Mouse (Mus musculus): Measurements from ENCODE around the gene Smarcal1. TPM values are rescaled to one million over a fixed set of nuclear protein-coding genes. Genes with fewer than 3 reads are reported as not detected.

The Smarcal1 gene
- polyA plus RNA-seq, 1 experiment = 12.1 TPM

DNA sequence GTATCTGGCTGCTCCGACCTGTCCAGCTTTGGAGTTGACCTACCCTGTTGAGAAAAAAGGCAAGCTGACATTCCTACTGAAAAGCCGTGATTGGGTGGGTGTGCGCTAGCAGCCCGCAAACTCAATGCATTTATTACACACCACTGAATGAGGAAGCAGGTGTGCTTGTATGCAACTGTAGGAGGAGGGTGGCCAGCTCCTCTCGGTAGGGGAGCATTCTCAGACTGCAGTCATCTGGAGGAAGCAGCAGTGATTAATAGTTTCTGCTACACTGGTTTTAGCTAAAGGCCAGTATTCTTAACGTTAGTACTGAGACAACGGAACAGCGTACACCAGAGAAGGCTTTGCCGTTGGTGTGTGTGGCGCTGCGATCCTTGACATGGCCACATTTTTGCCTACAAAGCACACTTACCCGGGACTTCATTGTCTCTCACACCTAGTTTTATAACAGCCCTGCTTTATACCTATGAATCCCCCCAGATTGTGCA is 23.2 kb downstream of the Smarcal1 start:
- no peak for TF ChIP-seq CTCF (IDR thresholded peaks at IDR 0.05; ENCODE audit: control insufficient read depth, insufficient read depth, low read length)
- no peak for TF ChIP-seq POLR2A (IDR thresholded peaks at IDR 0.05; ENCODE audit: borderline replicate concordance, control insufficient read depth, low read depth, low read length)
- no peak overlapping the region for H3K4me3 ChIP-seq (replicated peaks; ENCODE audit: control insufficient read depth, low read depth, low read length)
- no peaks in the 10 kb centered on the region for H3K4me1 ChIP-seq (ENCODE audit: control insufficient read depth, insufficient read depth, low read length)
- H3K27ac ChIP-seq (ENCODE audit: control insufficient read depth, insufficient read depth, low read depth, low read length, poor library complexity) = no peak overlapping the region
- 78% methylated on average over 12 of the region's 12 CpGs for WGBS

DNA sequence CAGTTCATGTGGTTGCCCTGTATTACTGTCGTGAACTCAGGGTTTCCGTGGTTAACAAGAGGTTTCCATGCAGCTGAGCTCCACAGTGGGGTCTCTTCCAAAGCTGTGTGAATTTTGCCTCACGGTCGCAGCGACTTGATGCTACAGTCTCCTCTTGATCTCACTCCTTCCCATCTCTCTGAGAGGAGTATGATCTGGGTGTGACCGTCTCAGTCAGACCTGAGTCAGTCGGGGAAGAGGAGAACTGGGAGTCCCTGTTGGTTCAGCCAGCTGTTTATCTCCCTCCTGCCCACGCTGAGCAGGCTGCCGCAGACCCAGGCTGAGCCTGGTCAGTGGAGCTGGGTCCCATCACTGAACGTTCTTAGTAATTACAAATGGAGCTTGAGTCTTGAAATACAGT is 26.1 kb downstream of the Smarcal1 start:
- H3K4me1 ChIP-seq (ENCODE audit: control insufficient read depth, insufficient read depth, low read length) = no peaks in the 10 kb centered on the region
- TF ChIP-seq POLR2A (IDR thresholded peaks at IDR 0.05; ENCODE audit: borderline replicate concordance, control insufficient read depth, low read depth, low read length) = no peak
- no peak for TF ChIP-seq CTCF (IDR thresholded peaks at IDR 0.05; ENCODE audit: control insufficient read depth, insufficient read depth, low read length)
- H3K27ac ChIP-seq (ENCODE audit: control insufficient read depth, insufficient read depth, low read depth, low read length, poor library complexity) = no peak overlapping the region
- no peak overlapping the region for H3K4me3 ChIP-seq (replicated peaks; ENCODE audit: control insufficient read depth, low read depth, low read length)
- 81% methylated on average over 10 of the region's 10 CpGs for WGBS

DNA sequence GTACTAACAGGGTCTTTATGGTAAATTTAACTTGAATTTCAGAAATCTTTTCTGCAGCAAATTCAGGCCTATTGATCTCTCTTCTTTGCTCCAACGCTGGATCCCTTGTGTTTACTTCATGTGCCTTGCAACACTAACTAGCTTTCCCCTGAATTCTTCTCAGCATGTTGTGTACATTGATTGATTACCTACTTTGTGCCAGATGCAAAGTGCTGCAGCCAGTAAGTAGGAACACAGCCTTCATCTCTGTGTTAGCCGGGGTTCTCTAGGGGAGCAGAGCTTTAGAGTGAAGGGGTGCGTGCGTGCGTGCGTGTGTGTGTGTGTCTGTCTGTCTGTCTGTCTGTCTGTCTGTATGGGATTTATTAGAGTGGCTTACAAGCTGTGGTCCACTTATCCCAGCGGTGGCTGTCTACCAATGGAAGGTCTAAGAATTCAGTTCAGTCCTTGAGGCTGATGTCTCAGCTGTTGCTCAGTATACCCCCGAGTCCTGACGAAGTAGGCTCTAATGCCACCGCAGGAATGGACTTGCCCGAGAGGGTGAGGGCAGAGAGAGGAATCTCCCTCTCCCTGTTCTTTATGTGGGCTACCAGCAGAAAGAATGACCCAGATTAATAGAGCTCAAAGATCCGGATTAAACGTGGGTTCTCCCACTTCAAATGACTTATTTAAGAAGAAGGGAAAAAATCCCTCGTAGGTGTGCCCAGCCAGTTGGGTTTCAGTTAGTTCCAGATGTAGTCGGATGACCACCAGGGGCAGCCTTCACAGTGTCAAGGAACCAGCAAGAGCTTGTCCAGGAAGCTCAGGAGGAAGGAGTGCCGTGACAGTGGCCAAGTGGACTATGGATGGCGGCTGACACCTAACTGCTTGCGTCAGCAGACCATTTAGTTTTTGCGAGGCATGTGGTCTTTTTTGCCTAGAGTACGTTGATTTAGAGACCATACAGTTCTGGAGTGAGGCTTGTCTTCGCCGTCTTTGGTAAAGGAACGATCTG is 27.1 kb downstream of the Smarcal1 start:
- H3K4me1 ChIP-seq (ENCODE audit: control insufficient read depth, insufficient read depth, low read length) = no peaks in the 10 kb centered on the region
- WGBS = 89% methylated on average over 23 of the region's 23 CpGs
- no peak for TF ChIP-seq POLR2A (IDR thresholded peaks at IDR 0.05; ENCODE audit: borderline replicate concordance, control insufficient read depth, low read depth, low read length)
- TF ChIP-seq CTCF (IDR thresholded peaks at IDR 0.05; ENCODE audit: control insufficient read depth, insufficient read depth, low read length) = no peak
- no peak overlapping the region for H3K27ac ChIP-seq (ENCODE audit: control insufficient read depth, insufficient read depth, low read depth, low read length, poor library complexity)
- H3K4me3 ChIP-seq (replicated peaks; ENCODE audit: control insufficient read depth, low read depth, low read length) = no peak overlapping the region

DNA sequence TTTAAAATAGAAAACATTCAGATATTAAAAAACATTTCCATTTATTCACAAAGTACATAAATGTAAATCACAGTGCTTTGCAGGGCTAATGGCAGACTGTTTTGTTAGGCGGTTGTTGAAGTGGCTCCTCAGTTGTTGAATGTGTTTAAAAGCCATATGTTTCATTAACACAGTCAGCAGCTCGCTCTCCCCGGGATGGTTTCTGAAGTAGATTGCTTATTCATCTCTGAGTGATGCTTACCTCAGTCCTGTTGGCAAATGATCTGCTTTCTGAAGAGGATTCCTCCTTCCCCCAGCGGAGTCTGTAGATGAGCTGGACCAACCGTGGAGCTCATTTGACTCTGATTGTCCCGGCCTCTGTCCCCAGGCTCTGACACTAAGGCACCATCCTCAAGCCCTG is 29.1 kb downstream of the Smarcal1 start:
- TF ChIP-seq POLR2A (IDR thresholded peaks at IDR 0.05; ENCODE audit: borderline replicate concordance, control insufficient read depth, low read depth, low read length) (no peak), CTCF (IDR thresholded peaks at IDR 0.05; ENCODE audit: control insufficient read depth, insufficient read depth, low read length) (no peak)
- no peaks in the 10 kb centered on the region for H3K4me1 ChIP-seq (ENCODE audit: control insufficient read depth, insufficient read depth, low read length)
- no peak overlapping the region for H3K4me3 ChIP-seq (replicated peaks; ENCODE audit: control insufficient read depth, low read depth, low read length)
- H3K27ac ChIP-seq (ENCODE audit: control insufficient read depth, insufficient read depth, low read depth, low read length, poor library complexity) = no peak overlapping the region
- WGBS = 92% methylated on average over 6 of the region's 6 CpGs

DNA sequence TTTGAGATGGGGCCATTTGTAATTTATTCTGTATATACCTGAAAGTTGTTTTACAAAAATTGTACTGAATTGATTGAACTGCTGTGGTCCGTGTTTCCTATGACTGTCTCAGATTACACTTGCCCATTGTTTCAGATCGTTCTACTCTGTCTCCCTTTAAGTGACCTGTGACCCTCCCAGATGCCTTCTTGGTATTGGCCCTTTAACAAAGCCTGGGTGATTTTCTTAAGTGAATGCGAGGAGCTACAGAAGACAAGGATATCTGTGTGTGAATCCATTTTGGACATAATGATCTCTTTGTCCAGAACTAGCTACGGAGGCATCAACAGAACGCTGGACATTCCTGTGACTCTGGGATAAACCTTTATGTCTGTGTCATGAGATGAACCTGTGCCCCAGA is 52.2 kb downstream of the Smarcal1 start:
- WGBS = 61% methylated on average over 5 of the region's 5 CpGs
- H3K4me1 ChIP-seq (ENCODE audit: control insufficient read depth, insufficient read depth, low read length) = no peaks in the 10 kb centered on the region
- no peak overlapping the region for H3K4me3 ChIP-seq (replicated peaks; ENCODE audit: control insufficient read depth, low read depth, low read length)
- no peak for TF ChIP-seq CTCF (IDR thresholded peaks at IDR 0.05; ENCODE audit: control insufficient read depth, insufficient read depth, low read length)
- no peak for TF ChIP-seq POLR2A (IDR thresholded peaks at IDR 0.05; ENCODE audit: borderline replicate concordance, control insufficient read depth, low read depth, low read length)
- H3K27ac ChIP-seq (ENCODE audit: control insufficient read depth, insufficient read depth, low read depth, low read length, poor library complexity) = no peak overlapping the region

DNA sequence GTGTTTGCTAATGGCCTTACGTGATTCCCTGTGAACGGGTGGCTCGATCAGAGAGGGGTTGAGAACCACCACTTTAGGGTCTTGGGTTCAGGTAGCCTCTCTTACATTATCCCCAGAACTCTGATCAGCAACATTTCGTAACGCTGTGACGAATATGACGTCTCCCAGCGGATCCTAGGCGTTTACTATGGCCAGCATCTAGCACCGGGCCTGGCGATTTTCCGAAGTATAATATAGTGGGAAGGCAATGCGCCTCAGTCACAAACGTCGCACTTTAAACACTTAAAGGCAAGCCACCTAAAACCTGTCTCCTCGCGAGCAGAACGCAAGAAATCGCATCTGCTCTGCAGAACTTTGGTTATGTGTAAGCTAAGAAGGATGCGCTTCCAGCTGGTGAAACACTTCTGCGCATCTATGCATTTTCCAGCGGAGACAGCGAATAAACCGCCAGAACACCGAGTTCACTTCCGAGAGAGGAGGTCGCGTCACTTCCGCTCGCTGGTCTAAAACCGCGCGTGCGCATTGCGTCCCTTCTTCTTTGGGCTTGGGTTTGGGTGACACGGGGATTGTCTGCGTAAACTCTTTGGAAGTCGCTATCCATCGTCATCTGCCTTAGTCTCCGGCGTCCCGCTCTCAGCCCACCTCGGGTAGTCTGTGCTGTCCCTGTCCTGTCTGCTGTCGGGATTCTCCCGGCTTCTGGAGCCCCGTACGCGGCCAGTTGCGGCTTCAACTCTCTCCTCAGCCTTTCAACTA is 57.8 kb downstream of the Smarcal1 start:
- Histone ChIP-seq H3K27ac (ENCODE audit: control insufficient read depth, insufficient read depth, low read depth, low read length, poor library complexity) (no peak overlapping the region), H3K4me3 (replicated peaks; ENCODE audit: control insufficient read depth, low read depth, low read length) (no peak overlapping the region), H3K4me1 (ENCODE audit: control insufficient read depth, insufficient read depth, low read length) (no peaks in the 10 kb centered on the region)
- TF ChIP-seq CTCF (IDR thresholded peaks at IDR 0.05; ENCODE audit: control insufficient read depth, insufficient read depth, low read length) (no peak), POLR2A (IDR thresholded peaks at IDR 0.05; ENCODE audit: borderline replicate concordance, control insufficient read depth, low read depth, low read length) (no peak)
- WGBS = 53% methylated on average over 49 of the region's 49 CpGs

DNA sequence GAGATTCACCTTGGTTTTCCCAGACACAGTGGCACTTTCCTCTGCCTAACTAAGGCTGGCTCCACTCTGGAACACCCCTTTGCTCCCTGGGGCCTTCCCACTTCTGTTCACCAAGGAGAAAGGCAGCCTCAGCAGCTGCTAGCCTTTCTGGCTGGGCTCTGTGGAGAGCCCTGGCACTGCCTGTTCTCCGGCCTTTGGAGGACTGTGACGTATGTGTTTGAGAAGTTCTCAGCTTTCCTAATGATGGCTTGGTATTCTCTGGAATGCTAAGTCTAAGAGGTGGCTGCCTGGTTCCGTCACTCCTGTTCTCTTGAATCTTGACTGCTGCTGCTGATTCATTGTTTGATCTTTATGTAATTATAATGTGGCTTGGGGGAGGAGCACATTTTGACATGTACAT is 90.0 kb downstream of the Smarcal1 start:
- no peak overlapping the region for H3K27ac ChIP-seq (ENCODE audit: control insufficient read depth, insufficient read depth, low read depth, low read length, poor library complexity)
- WGBS = 80% methylated on average over 3 of the region's 3 CpGs
- H3K4me3 ChIP-seq (replicated peaks; ENCODE audit: control insufficient read depth, low read depth, low read length) = no peak overlapping the region
- H3K4me1 ChIP-seq (ENCODE audit: control insufficient read depth, insufficient read depth, low read length) = no peaks in the 10 kb centered on the region
- TF ChIP-seq CTCF (IDR thresholded peaks at IDR 0.05; ENCODE audit: control insufficient read depth, insufficient read depth, low read length) (no peak), POLR2A (IDR thresholded peaks at IDR 0.05; ENCODE audit: borderline replicate concordance, control insufficient read depth, low read depth, low read length) (no peak)

Other genes with a start within 250 kb of the Smarcal1 start
- gene March4, start 46.3 kb upstream of the Smarcal1 start, polyA plus RNA-seq (2011; ENCODE audit: insufficient read depth, insufficient read length, low replicate concordance, missing spikeins) = not detected in 2 replicates
- not detected in 2 replicates for gene Ankar, start 117.3 kb downstream of the Smarcal1 start, polyA plus RNA-seq (2011; ENCODE audit: insufficient read depth, insufficient read length, low replicate concordance, missing spikeins)
- gene Rpl37a, start 128.0 kb downstream of the Smarcal1 start, polyA plus RNA-seq (2011; ENCODE audit: insufficient read depth, insufficient read length, low replicate concordance, missing spikeins) = 705 and 1,372 TPM in 2 replicates
- 9.5 TPM in 1 of 2 replicates, not detected in the other for gene Igfbp2, start 241.3 kb downstream of the Smarcal1 start, polyA plus RNA-seq (2011; ENCODE audit: insufficient read depth, insufficient read length, low replicate concordance, missing spikeins)